Mouse (Mus musculus): ENCODE results near the gene 4930558C23Rik.
"Not testable (repeated sequence)": the region's sequence is repeated elsewhere in the genome, so short reads cannot be mapped to it uniquely, and the experiment has no call there.

The 4930558C23Rik gene

DNA sequence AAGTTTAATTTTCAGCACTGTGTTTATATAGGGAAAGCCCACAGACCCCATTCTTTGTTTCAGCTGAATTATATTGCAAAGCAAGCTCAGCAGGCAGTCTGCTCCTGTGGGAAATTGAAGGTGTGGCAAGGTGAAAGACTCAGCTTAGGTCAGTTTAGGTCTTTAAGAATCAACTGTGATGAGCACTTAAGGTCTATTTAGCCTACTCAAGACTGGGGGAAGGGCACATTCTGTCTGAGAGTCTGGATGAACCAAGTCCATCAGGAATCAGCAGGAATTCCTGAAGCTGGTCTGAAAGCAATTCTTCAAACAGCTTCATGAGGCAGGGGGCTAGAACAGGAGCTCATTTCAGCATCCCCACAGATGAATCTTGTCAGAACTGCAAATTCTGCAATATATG is 32.5 kb downstream of the 4930558C23Rik start:
- no peak for DNase-seq

DNA sequence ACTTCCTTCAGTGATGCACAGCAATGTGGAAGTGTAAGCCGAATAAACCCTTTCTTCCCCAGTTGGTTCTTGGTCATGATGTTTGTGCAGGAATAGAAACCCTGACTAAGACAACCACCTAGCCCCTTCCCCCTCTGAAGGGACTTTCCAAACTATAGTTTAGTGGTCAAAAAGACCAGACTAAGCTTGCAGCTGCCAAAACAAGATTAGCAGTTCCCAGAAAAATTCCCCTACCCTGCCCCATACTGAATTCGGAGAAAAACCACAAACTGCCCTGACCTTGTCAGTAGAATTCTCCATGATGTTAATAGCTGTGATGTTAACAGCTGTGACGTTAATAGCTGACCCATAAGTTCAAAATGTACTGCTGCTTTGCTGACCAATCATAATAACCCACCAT is 42.4 kb downstream of the 4930558C23Rik start:
- DNase-seq = not testable (repeated sequence)

GRCm38 (mm10) chr3:95357746-95358145 is 44.9 kb downstream of the 4930558C23Rik start:
- DNase-seq = no peak

DNA sequence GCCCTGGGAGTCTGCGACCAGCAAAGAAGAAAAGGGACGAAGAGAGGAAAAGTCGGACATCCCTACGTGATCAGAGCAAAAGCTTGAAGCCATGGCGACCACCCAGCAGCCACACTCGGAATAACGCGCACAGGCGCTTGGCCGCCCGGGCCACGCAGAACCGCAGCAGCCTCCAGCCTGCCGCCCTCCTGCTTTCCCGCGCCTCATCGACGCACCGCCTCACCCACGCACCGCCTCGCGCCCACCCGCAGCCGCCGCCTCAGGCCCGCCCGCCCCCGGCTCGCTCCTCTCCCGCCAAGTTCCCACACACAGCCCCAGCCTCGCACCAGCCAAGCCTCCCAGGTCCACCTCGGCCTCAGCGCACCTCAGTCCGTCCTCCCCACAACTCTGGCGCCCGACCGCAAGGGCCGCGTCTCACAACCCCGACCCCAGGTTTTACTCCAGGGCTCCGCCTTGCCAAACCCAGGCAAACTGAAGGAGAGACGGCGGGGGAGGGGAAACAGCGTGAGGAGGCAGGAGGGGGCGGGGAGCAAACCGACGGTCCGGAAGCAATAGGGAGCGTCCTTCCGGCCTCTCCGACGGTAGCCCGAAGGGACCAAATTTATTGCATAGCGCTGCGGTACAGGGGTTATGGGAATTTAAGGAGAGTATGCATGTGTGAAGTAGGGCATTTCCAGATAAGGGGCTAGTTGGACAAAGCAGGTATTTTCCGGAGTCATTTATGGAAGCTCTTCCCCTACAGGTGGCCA is 45.8 kb downstream of the 4930558C23Rik start, which contains the start of gene Setdb1:
Setdb1 (minus strand) TSS at position 502 of the 749 bp plus-strand sequence.
- DNase-seq = peak; percentile 97

- not testable (repeated sequence) for DNase-seq
Observed at GRCm38 (mm10) chr3:95355911-95356544, 46.6 kb downstream of the 4930558C23Rik start.

DNA sequence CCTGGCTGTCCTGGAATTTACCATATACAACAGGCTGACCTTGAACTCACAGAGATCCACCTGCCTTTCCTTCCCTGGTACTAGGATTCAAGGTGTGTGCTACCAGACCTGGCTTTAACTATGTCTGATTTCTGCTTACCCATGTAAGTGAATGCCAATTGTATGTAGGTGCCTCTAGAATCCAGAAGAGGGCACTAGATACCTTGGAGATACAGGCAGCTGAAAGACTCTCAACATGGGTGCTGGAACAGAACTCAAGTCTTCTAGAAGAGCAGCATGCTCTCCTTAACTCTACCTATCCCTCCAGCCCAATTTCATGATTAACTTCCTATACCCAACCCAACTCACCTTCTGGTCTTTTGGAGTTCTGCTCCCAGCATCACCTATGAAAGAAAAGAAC is 53.1 kb downstream of the 4930558C23Rik start:
- peak; percentile 35 for DNase-seq

DNA sequence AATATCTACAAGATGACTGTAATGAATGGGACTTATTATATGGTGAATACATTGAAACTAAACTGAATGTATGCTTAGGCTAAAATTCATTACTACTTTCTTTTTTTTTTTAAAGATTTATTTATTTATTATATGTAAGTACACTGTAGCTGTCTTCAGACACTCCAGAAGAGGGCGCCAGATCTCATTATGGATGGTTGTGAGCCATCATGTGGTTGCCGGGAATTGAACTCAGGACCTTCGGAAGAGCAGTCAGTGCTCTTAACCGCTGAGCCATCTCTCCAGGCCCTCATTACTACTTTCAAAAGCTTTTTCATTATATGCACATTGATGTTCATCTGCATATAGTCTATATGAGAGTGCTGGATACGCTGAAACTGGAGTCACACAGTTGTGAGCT is 54.3 kb downstream of the 4930558C23Rik start:
- not testable (repeated sequence) for DNase-seq

GRCm38 (mm10) chr3:95346454-95346853 is 56.2 kb downstream of the 4930558C23Rik start:
- no peak for DNase-seq

DNA sequence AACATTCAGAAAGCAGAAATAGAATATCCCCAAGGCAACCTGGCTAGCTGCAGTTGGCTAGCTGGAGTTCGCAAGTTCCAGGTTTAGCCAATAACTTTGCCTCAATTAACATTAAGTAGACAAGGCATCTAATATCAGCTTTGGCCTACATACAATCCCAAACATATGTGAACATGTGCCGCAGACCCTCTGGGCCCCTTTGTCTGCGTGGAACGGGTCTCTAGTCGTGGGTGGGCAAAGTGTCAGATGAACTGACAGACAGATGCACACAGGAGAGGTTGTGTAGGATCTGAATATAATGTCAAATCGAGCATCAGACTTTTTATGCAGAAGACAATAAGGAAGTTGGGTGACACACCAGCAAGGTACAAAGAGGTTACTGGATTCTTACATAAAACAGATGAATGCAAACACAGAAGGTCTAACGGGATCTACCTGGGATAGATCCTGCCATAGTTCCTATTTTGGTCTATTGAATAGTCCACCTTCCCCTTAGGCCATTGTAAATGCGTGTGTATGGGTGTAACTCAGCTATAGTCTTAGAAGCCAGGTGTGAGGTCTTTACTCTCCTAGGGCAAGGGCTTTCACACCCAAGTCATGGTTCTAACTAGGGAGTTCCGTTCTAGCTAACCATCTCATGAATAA is 59.2 kb downstream of the 4930558C23Rik start:
- not testable (repeated sequence) for DNase-seq

- DNase-seq = no peak
Observed at GRCm38 (mm10) chr3:95338251-95338650, 64.4 kb downstream of the 4930558C23Rik start.

DNA sequence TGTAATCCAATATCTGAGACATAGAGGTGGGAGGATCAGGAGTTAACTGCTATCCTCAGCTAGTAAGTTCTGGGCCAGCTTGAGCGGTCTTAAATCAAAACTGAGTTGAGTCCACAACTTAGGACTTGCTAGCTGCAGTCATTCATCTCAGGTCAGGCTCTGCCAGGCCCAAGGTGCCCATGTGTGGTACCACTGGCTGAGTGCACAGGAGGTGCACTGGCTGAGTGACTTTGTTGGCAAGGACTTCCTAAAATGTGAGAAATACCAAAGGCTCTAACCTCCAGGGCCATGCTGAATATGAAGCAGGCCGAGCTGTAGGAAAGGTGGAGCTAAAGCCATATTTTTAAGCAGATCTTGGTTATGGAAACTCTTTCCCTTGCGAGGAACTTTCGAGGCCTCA is 65.3 kb downstream of the 4930558C23Rik start:
- DNase-seq = no peak

All from embryo, embryonic 11 days (tissue).